Mouse (Mus musculus) testis, adult 2 months (tissue): ENCODE results near the gene Mup5.

ENCODE experiments used
- CTCF ChIP-seq: fragments of 200-500 bp; IDR thresholded peaks from 2 replicates; pipeline ENCODE4 v1.5.1; 2012; ENCODE audit warnings: low read depth, mild to moderate bottlenecking, inconsistent platforms, low read length, moderate library complexity; ENCODE audit not compliant: control insufficient read depth, insufficient read depth, insufficient replicate concordance
- POLR2A ChIP-seq: fragments of 200-500 bp; IDR thresholded peaks from 2 replicates; pipeline ENCODE4 v1.6.1; 2012; ENCODE audit warnings: low read depth, mild to moderate bottlenecking, inconsistent platforms, low read length, moderate library complexity; ENCODE audit not compliant: control insufficient read depth

DNA sequence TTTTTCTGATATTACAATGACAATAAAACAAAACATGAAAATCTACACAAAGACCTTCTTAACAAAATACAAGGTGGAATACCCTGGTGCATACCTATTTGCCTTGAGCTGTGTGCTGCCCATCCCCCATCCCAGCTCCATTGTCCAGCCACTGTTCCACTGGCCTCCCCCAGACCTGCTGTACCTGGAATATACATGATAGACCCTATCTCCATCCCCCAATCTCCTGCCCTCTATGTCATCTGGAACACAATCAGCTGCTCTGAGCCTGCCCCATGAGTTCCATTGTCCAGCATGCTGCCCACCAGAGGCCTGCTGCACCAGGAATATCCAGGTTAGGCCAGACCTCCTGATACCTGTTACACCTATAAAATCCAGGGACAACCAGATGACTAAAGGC lies 21.6 kb downstream of the Mup5 start:
- TF ChIP-seq CTCF (no peak), POLR2A (no peak)
